Mouse (Mus musculus) erythroblast, embryonic 14.5 days (primary cell): Measurements from ENCODE around the gene Fto.

ENCODE experiments used
- GATA1 ChIP-seq: IDR thresholded peaks from 2 replicates; pipeline ENCODE4 v1.6.1; 2012; ENCODE audit warnings: low read length, inconsistent platforms, mixed read lengths
- TAL1 ChIP-seq: IDR thresholded peaks from 3 replicates; pipeline ENCODE4 v1.6.1; 2012; ENCODE audit warnings: low read length, inconsistent platforms, mixed read lengths

DNA sequence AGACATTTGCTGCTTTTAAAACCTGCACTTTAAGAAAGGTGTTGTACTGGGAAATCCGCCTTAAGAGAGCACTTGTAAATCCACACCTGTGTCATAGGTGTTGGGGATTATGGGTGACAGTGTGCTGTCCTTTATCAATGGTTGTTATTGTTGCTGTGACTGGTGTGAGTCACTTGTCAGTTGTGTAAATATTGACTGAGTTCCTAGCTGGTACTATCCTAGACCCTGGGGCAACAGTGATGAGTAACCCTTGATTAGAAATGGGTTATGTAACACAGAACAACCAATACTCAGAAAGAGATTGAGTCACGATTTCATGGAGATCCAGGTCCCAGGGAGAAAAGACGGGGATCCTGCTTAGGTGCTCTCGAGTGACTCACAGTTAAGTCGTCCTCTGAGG, 216.4 kb downstream of the Fto start:
- TF ChIP-seq GATA1 (no peak), TAL1 (no peak)
